Mouse (Mus musculus) liver, embryonic 11.5 days (tissue): ENCODE data around the gene B3gnt8. TPM values are rescaled to one million over a fixed set of nuclear protein-coding genes. Genes with fewer than 3 reads are reported as not detected.

Experiments used
- ATAC-seq: fragments of 200-750 bp; cut with Nextera tagmentation; replicated peaks from 2 replicates; pipeline ENCODE4 v1.8.0; 2017; ENCODE audit warnings: moderate number of reproducible peaks, mild to moderate bottlenecking, moderate TSS enrichment, moderate library complexity; ENCODE audit not compliant: low FRiP score
- DNase-seq: peaks from one replicate; pipeline ENCODE4 v3.0.0-alpha.2; 2017; ENCODE audit warnings: low spot score
- H3K27ac ChIP-seq: fragments of 300-500 bp; sonication (generic); 2 replicates; pipeline ENCODE4 v1.5.1; 2014; ENCODE audit warnings: mild to moderate bottlenecking, low read depth, low read length, control low read depth
- H3K27me3 ChIP-seq: fragments of 300-500 bp; sonication (generic); replicated peaks from 2 replicates; pipeline ENCODE4 v1.6.1; 2014; ENCODE audit warnings: low read length, mixed read lengths; ENCODE audit not compliant: control insufficient read depth, insufficient read depth
- H3K36me3 ChIP-seq: fragments of 300-500 bp; sonication (generic); 2 replicates; pipeline ENCODE4 v1.6.1; 2014; ENCODE audit warnings: mild to moderate bottlenecking, low read length, moderate library complexity, mixed read lengths; ENCODE audit not compliant: control insufficient read depth, insufficient read depth
- H3K4me1 ChIP-seq: fragments of 300-500 bp; sonication (generic); replicated peaks from 2 replicates; pipeline ENCODE4 v1.6.1; 2014; ENCODE audit warnings: low read length, mixed read lengths; ENCODE audit not compliant: control insufficient read depth, insufficient read depth
- H3K4me2 ChIP-seq: fragments of 300-500 bp; sonication (generic); 2 replicates; pipeline ENCODE4 v1.6.1; 2014; ENCODE audit warnings: mild to moderate bottlenecking, control low read depth, moderate library complexity
- H3K4me3 ChIP-seq: fragments of 300-500 bp; sonication (generic); 2 replicates; pipeline ENCODE4 v1.5.1; 2014; ENCODE audit warnings: low read depth, low read length, control low read depth
- H3K9ac ChIP-seq: fragments of 300-500 bp; sonication (generic); 2 replicates; pipeline ENCODE4 v1.6.1; 2014; ENCODE audit warnings: low read depth, low read length, control low read depth
- H3K9me3 ChIP-seq: fragments of 300-500 bp; sonication (generic); 2 replicates; pipeline ENCODE4 v1.6.1; 2016; ENCODE audit warnings: low read length, inconsistent platforms, mixed read lengths; ENCODE audit not compliant: control insufficient read depth
- WGBS: fragments of 180-500 bp; shearing (Covaris S2); extraction: QIAGEN DNeasy Blood & Tissue Kit; methylation state at CpG from one replicate; pipeline ENCODE4 v1.1.7; 2014; 5-methylcytosine and 5-hydroxymethylcytosine counted together
- polyA plus RNA-seq: library from polyadenylated mRNA; unstranded; fragments of >200 nt; fragmentation: Nextera tagmentation; extraction: Ambion mirVana; gene quantifications from 2 replicates; pipeline ENCODE4 v1.2.1, GENCODE M21; 2014

B3gnt8 gene
- polyA plus RNA-seq, 1 experiment from 2014 or later: 2.3 TPM

GRCm38 (mm10) chr7:25674719-25675300 lies 48.4 kb downstream of the B3gnt8 start, which contains the start of gene Tmem91:
Gene Tmem91 (minus strand): TSS chr7:25675166.
- peaks cover 6% of the 10 kb centered on the region; the same call in 1 of the 2 replicates for H3K4me1 ChIP-seq
- peak within 1 kb of the TSS; percentile 82 for H3K4me2 ChIP-seq
- no peak within 1 kb of the TSS for H3K27ac ChIP-seq
- ATAC-seq: no peak
- peak within 1 kb of the TSS; percentile 40 for H3K4me3 ChIP-seq
- no peaks in the 10 kb centered on the region for H3K36me3 ChIP-seq
- H3K27me3 ChIP-seq: peaks cover 26% of the 10 kb centered on the region
- WGBS: 2% methylated on average over 29 of the region's 29 CpGs
- DNase-seq: no peak
- H3K9me3 ChIP-seq: peaks cover 2% of the 10 kb centered on the region; the same call in 1 of the 2 replicates
- H3K9ac ChIP-seq: 0 out of 2 replicates have a peak within 1 kb of the TSS, but pooled peaks have one; percentile 2

- ATAC-seq: no peak
- Histone ChIP-seq H3K27ac (no peak overlapping the region), H3K4me1 (peaks cover 10% of the 10 kb centered on the region; the same call in 1 of the 2 replicates), H3K4me2 (peak overlapping the region; percentile 82), H3K9ac (no peak overlapping the region), H3K9me3 (peaks cover 2% of the 10 kb centered on the region; the same call in 1 of the 2 replicates), H3K4me3 (peak overlapping the region; percentile 40), H3K36me3 (no peaks in the 10 kb centered on the region), H3K27me3 (peaks cover 26% of the 10 kb centered on the region)
- 55% methylated on average over 6 of the region's 6 CpGs for WGBS
- DNase-seq: no peak
These were observed 49.0 kb downstream of the B3gnt8 start for GRCm38 (mm10) chr7:25675405-25675804.

GRCm38 (mm10) chr7:25676085-25676781 lies 49.8 kb downstream of the B3gnt8 start:
- 80% methylated on average over 15 of the region's 15 CpGs for WGBS
- Histone ChIP-seq H3K4me2 (no peak overlapping the region), H3K9me3 (peaks cover 2% of the 10 kb centered on the region; the same call in 1 of the 2 replicates), H3K4me3 (no peak overlapping the region), H3K9ac (no peak overlapping the region), H3K27me3 (peaks cover 26% of the 10 kb centered on the region), H3K36me3 (no peaks in the 10 kb centered on the region), H3K27ac (no peak overlapping the region), H3K4me1 (peaks cover 12% of the 10 kb centered on the region)
- ATAC-seq (no peak), DNase-seq (no peak)

- Histone ChIP-seq H3K4me1 (peaks cover 17% of the 10 kb centered on the region), H3K4me3 (no peak overlapping the region), H3K27me3 (peaks cover 26% of the 10 kb centered on the region), H3K27ac (no peak overlapping the region), H3K36me3 (no peaks in the 10 kb centered on the region), H3K4me2 (no peak overlapping the region), H3K9me3 (peaks cover 2% of the 10 kb centered on the region; the same call in 1 of the 2 replicates), H3K9ac (no peak overlapping the region)
- WGBS: 90% methylated on average over 7 of the region's 7 CpGs
- ATAC-seq (no peak), DNase-seq (no peak)
These were observed 50.6 kb downstream of the B3gnt8 start for GRCm38 (mm10) chr7:25677013-25677412.

GRCm38 (mm10) chr7:25679971-25680370 lies 53.5 kb downstream of the B3gnt8 start:
- no peaks in the 10 kb centered on the region for H3K9me3 ChIP-seq
- peak overlapping the region; percentile 69 for H3K4me3 ChIP-seq
- peak overlapping the region; percentile 81 for H3K4me2 ChIP-seq
- no peak for DNase-seq
- peaks cover 38% of the 10 kb centered on the region for H3K4me1 ChIP-seq
- H3K27me3 ChIP-seq: peaks cover 10% of the 10 kb centered on the region
- 5% methylated on average over 6 of the region's 6 CpGs for WGBS
- 0 out of 2 replicates have a peak, but pooled peaks cover 2% of the 10 kb centered on the region for H3K36me3 ChIP-seq
- no peak for ATAC-seq
- peak overlapping the region; percentile 96 for H3K27ac ChIP-seq
- H3K9ac ChIP-seq: peak overlapping the region; percentile 54

- Histone ChIP-seq H3K9me3 (no peaks in the 10 kb centered on the region), H3K27ac (peak within 1 kb of the TSS; percentile 96), H3K4me1 (peaks cover 43% of the 10 kb centered on the region), H3K4me3 (peak within 1 kb of the TSS; percentile 69), H3K9ac (peak within 1 kb of the TSS; percentile 74), H3K4me2 (peak within 1 kb of the TSS; percentile 81), H3K36me3 (0 out of 2 replicates have a peak, but pooled peaks cover 2% of the 10 kb centered on the region), H3K27me3 (peaks cover 3% of the 10 kb centered on the region; the same call in 1 of the 2 replicates)
- DNase-seq: peak; percentile 96
- under 1% methylated on average over 46 of the region's 46 CpGs for WGBS
- peak; percentile 93 for ATAC-seq
These were observed 54.2 kb downstream of the B3gnt8 start, which contains the start of gene B9d2 for GRCm38 (mm10) chr7:25680514-25681258. Gene B9d2 (plus strand): TSS chr7:25680780.

GRCm38 (mm10) chr7:25681341-25682231 lies 55.1 kb downstream of the B3gnt8 start:
- no peak for DNase-seq
- Histone ChIP-seq H3K4me2 (peak overlapping the region; percentile 81), H3K4me1 (peaks cover 50% of the 10 kb centered on the region), H3K9ac (peak overlapping the region; percentile 31; the same call in 1 of the 2 replicates), H3K27me3 (no peaks in the 10 kb centered on the region), H3K27ac (peak overlapping the region; percentile 96; the same call in 1 of the 2 replicates), H3K36me3 (0 out of 2 replicates have a peak, but pooled peaks cover 2% of the 10 kb centered on the region), H3K4me3 (peak overlapping the region; percentile 69), H3K9me3 (no peaks in the 10 kb centered on the region)
- 34% methylated on average over 15 of the region's 15 CpGs for WGBS
- no peak for ATAC-seq
